In the genomic region with DNA sequence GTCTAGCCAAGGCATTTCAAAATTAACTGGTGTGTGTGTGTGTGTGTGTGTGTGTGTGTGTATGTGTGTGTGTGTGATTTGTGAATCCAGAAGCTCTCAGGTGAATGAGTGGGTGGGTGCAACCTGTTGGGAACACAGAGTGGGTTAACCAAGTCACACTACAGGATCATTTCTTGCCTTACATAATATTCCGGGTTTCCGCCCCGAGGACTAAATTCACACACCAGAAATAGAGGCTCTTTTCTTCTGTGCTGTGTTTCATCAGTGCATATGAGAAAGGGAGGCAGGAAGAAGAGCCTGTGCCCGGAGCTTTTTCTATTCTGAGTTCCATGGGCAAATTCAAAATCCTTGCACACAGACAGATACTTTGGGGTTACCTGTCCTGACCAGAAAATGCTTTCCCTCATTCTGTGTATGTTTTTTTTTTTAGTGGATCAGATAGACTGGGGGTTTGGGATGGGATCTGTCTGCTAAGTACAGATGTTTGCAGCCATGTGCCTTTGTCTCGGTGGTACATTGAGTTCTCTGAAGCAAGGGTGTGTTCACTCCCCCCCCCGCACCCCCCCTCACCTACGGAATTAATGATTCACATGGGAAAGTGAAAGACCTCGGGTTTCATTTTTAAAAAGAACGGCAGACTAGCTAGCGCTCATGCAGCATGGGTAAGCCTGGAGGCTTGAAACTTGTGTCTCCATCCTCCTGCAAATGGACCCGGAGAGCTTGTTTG, we compare ENCODE assay signal across 25 mouse cellular contexts. TPM values are rescaled to one million over a fixed set of nuclear protein-coding genes. Genes with fewer than 3 reads are reported as not detected.
DNase-seq lines count a peak whose midpoint lies in the region; ATAC-seq and TF ChIP-seq lines count a peak whose summit lies in the region.
"Had no signal": no experiment of that assay in that cellular context is flagged by ENCODE, and none has a peak within 500 bp of the region (broad histone marks: within the 10 kb centered on the region; RNA-seq: fewer than 3 reads in every experiment).

No protein-coding gene starts in this region.

- H3K4me1 ChIP-seq in intestine, postnatal 0 days (replicated peaks; ENCODE audit: control insufficient read depth, insufficient read depth, low read length): no peaks in the 10 kb centered on the region
- H3K4me1 ChIP-seq: forebrain, embryonic 10.5 days; limb, embryonic 12.5 days; midbrain, embryonic 12.5 days had no signal

- no peak overlapping the region for H3K27ac ChIP-seq in intestine, postnatal 0 days (ENCODE audit: low read depth, low read length)
- H3K27ac ChIP-seq: forebrain, embryonic 10.5 days; heart, adult 2 months; hindbrain, embryonic 12.5 days; layer of hippocampus, adult 2 months; limb, embryonic 12.5 days; midbrain, embryonic 12.5 days had no signal

- H3K9me3 ChIP-seq in intestine, postnatal 0 days (ENCODE audit: control insufficient read depth): no peaks in the 10 kb centered on the region
- H3K9me3 ChIP-seq: forebrain, embryonic 10.5 days; hindbrain, embryonic 12.5 days; limb, embryonic 12.5 days; midbrain, embryonic 12.5 days had no signal

- no peaks in the 10 kb centered on the region for H3K27me3 ChIP-seq in intestine, postnatal 0 days (replicated peaks; ENCODE audit: control insufficient read depth, insufficient read depth, low read length)
- H3K27me3 ChIP-seq: hindbrain, embryonic 12.5 days; limb, embryonic 12.5 days; midbrain, embryonic 12.5 days had no signal

- peak; percentile 39; the same call in 1 of the 2 replicates for ATAC-seq in intestine, postnatal 0 days
- no peak for ATAC-seq in erythroblast, adult 5-6 weeks (replicated peaks; ENCODE audit: low FRiP score, poor library complexity, severe bottlenecking)
- ATAC-seq: CD4-positive, CD25-positive, alpha-beta regulatory T cell, adult 4 months; forebrain, embryonic 16.5 days had no signal

- no peak overlapping the region for H3K4me3 ChIP-seq in intestine, postnatal 0 days (ENCODE audit: low read depth, low read length)
- H3K4me3 ChIP-seq: forebrain, embryonic 10.5 days; heart, adult 2 months; hindbrain, embryonic 12.5 days; layer of hippocampus, adult 2 months; limb, embryonic 12.5 days; midbrain, embryonic 12.5 days had no signal

- TF ChIP-seq CTCF in intestine, postnatal 0 days (IDR thresholded peaks at IDR 0.05; ENCODE audit: low read depth): no peak

- no peak overlapping the region for H3K9ac ChIP-seq in intestine, postnatal 0 days (ENCODE audit: low read depth, low read length)
- H3K9ac ChIP-seq: hindbrain, embryonic 12.5 days; limb, embryonic 12.5 days; midbrain, embryonic 12.5 days had no signal

- H3K4me2 ChIP-seq in intestine, postnatal 0 days (replicated peaks; ENCODE audit: low read depth): 0 out of 2 replicates have a peak overlapping the region, but pooled peaks have one; percentile 21
- H3K4me2 ChIP-seq: hindbrain, embryonic 12.5 days; limb, embryonic 12.5 days; midbrain, embryonic 12.5 days had no signal

- 69% methylated on average over 11 of the region's 11 CpGs for WGBS in intestine, postnatal 0 days

- DNase-seq in left cerebral cortex, adult 11 months (ENCODE audit: low spot score): peak; percentile 43
- no peak for DNase-seq in left cerebral cortex, postnatal 10 days (ENCODE audit: extremely low spot score in 1 of 2, low spot score in 2 of 2)
- DNase-seq in right cerebral cortex, postnatal 36 days (ENCODE audit: low spot score in 2 of 2): peak; percentile 34 to 60
- no peak for DNase-seq in right cerebral cortex, postnatal 25 days
- peak; percentile 69 for DNase-seq in telencephalon, adult 2 months (ENCODE audit: low read depth, low spot score)
- no peak for DNase-seq in heart, adult 8-10 months (ENCODE audit: low spot score)
- DNase-seq: adrenal gland, postnatal 10 days; cerebellum, adult 8-10 months; cerebellum, postnatal 36 days; gastrocnemius, postnatal 25 days; heart, adult 2 months; kidney, adult 8-10 months; kidney, postnatal 25 days; lung, postnatal 10 days; right cerebral cortex, postnatal 4 days; thymus, adult 2 months had no signal

- no peaks in the 10 kb centered on the region for H3K36me3 ChIP-seq in intestine, postnatal 0 days (ENCODE audit: control insufficient read depth, insufficient read depth)
- H3K36me3 ChIP-seq: forebrain, embryonic 10.5 days; hindbrain, embryonic 12.5 days; limb, embryonic 12.5 days; midbrain, embryonic 12.5 days had no signal

- intact Hi-C loops in left cerebral cortex, postnatal 10 days (cut with DNase I): no loop called here

RNA-seq across cellular contexts. Expression of gene Hsph1, which starts 6.8 kb away (rescaled TPM):
- total RNA-seq in left cerebral cortex, postnatal 10 days (2021): 100 to 1,000 TPM; 220 to 249 TPM
- polyA plus RNA-seq in intestine, postnatal 0 days (2015; fragmentation: Nextera tagmentation; extraction: Ambion mirVana): 9.0 and 10.0 TPM in 2 replicates
- 22.4 and 23.6 TPM in 2 replicates for total RNA-seq in erythroblast, adult 5-6 weeks (2015; ENCODE audit: low replicate concordance)
- 16.6 and 19.0 TPM in 2 replicates for total RNA-seq in erythroblast, adult 5-6 weeks (2017; ENCODE audit: low replicate concordance)
- total RNA-seq in heart, adult 8-10 months (2022): 10 to 100 TPM; 43.9 to 80.9 (median 65.3) TPM

RNA-seq across cellular contexts. Expression of gene B3glct, which starts 35.1 kb away (rescaled TPM):
- 10 to 100 TPM; 25.2 to 28.1 TPM for total RNA-seq in left cerebral cortex, postnatal 10 days (2021)
- polyA plus RNA-seq in intestine, postnatal 0 days (2015; fragmentation: Nextera tagmentation; extraction: Ambion mirVana): 10.7 and 11.2 TPM in 2 replicates
- total RNA-seq in erythroblast, adult 5-6 weeks (2015; ENCODE audit: low replicate concordance): 6.7 and 11.9 TPM in 2 replicates
- total RNA-seq in erythroblast, adult 5-6 weeks (2017; ENCODE audit: low replicate concordance): 0.68 and 1.4 TPM in 2 replicates
- 1 to 10 TPM; 4.1 to 8.0 (median 6.5) TPM for total RNA-seq in heart, adult 8-10 months (2022)

Comparison
In these comparisons a context has a peak if more than half of its experiments do, and no peak if none do; other contexts are left out.
1. DNase-seq: peak in left cerebral cortex, adult 11 months (single experiment), right cerebral cortex, postnatal 36 days (2 of 2) and telencephalon, adult 2 months (single experiment); none in left cerebral cortex, postnatal 10 days (0 of 2), right cerebral cortex, postnatal 25 days (single experiment) and heart, adult 8-10 months (single experiment).